Mouse (Mus musculus): ENCODE measurements around the gene Arid2. TPM values are rescaled to one million over a fixed set of nuclear protein-coding genes. Genes with fewer than 3 reads are reported as not detected.
"Not testable (repeated sequence)": the region's sequence is repeated elsewhere in the genome, so short reads cannot be mapped to it uniquely, and the experiment has no call there.

Arid2 gene
- total RNA-seq, 1 experiment from 2014 or later: 31.3 TPM

- ATAC-seq (replicated peaks; ENCODE audit: insufficient number of reproducible peaks, low FRiP score, low TSS enrichment, poor library complexity, severe bottlenecking): no peak; the same call in 1 of the 2 replicates
Observed at GRCm38 (mm10) chr15:96284711-96285322, 2.5 kb upstream of the Arid2 start.

GRCm38 (mm10) chr15:96285323-96286014 is 1.8 kb upstream of the Arid2 start:
- peak; percentile 48 for ATAC-seq (replicated peaks; ENCODE audit: insufficient number of reproducible peaks, low FRiP score, low TSS enrichment, poor library complexity, severe bottlenecking)

- peak; percentile 71 for ATAC-seq (replicated peaks; ENCODE audit: insufficient number of reproducible peaks, low FRiP score, low TSS enrichment, poor library complexity, severe bottlenecking)
Observed at GRCm38 (mm10) chr15:96286015-96286934, 1.0 kb upstream of the Arid2 start.

GRCm38 (mm10) chr15:96286935-96287292 is 404 bp upstream of the Arid2 start:
- no peak for ATAC-seq (replicated peaks; ENCODE audit: insufficient number of reproducible peaks, low FRiP score, low TSS enrichment, poor library complexity, severe bottlenecking)

- ATAC-seq (replicated peaks; ENCODE audit: insufficient number of reproducible peaks, low FRiP score, low TSS enrichment, poor library complexity, severe bottlenecking): no peak
Observed at GRCm38 (mm10) chr15:96287976-96288835, 888 bp downstream of the Arid2 start.

GRCm38 (mm10) chr15:96288836-96289390 is 1.6 kb downstream of the Arid2 start:
- ATAC-seq (replicated peaks; ENCODE audit: insufficient number of reproducible peaks, low FRiP score, low TSS enrichment, poor library complexity, severe bottlenecking): no peak

- ATAC-seq (replicated peaks; ENCODE audit: insufficient number of reproducible peaks, low FRiP score, low TSS enrichment, poor library complexity, severe bottlenecking): no peak
Observed at GRCm38 (mm10) chr15:96290001-96290400, 2.7 kb downstream of the Arid2 start.

- ATAC-seq (replicated peaks; ENCODE audit: insufficient number of reproducible peaks, low FRiP score, low TSS enrichment, poor library complexity, severe bottlenecking): no peak
Observed at GRCm38 (mm10) chr15:96293444-96293843, 6.1 kb downstream of the Arid2 start.

- no peak for ATAC-seq (replicated peaks; ENCODE audit: insufficient number of reproducible peaks, low FRiP score, low TSS enrichment, poor library complexity, severe bottlenecking)
Observed at GRCm38 (mm10) chr15:96297078-96297590, 9.8 kb downstream of the Arid2 start.

- ATAC-seq (replicated peaks; ENCODE audit: insufficient number of reproducible peaks, low FRiP score, low TSS enrichment, poor library complexity, severe bottlenecking): no peak
Observed at GRCm38 (mm10) chr15:96297623-96298188, 10.4 kb downstream of the Arid2 start.

- no peak for ATAC-seq (replicated peaks; ENCODE audit: insufficient number of reproducible peaks, low FRiP score, low TSS enrichment, poor library complexity, severe bottlenecking)
Observed at GRCm38 (mm10) chr15:96309310-96309709, 22.0 kb downstream of the Arid2 start.

GRCm38 (mm10) chr15:96312902-96313301 is 25.6 kb downstream of the Arid2 start:
- ATAC-seq (replicated peaks; ENCODE audit: insufficient number of reproducible peaks, low FRiP score, low TSS enrichment, poor library complexity, severe bottlenecking): no peak

- no peak for ATAC-seq (replicated peaks; ENCODE audit: insufficient number of reproducible peaks, low FRiP score, low TSS enrichment, poor library complexity, severe bottlenecking)
Observed at GRCm38 (mm10) chr15:96315664-96316063, 28.3 kb downstream of the Arid2 start.

GRCm38 (mm10) chr15:96319335-96319734 is 32.0 kb downstream of the Arid2 start:
- ATAC-seq (replicated peaks; ENCODE audit: insufficient number of reproducible peaks, low FRiP score, low TSS enrichment, poor library complexity, severe bottlenecking): no peak

- ATAC-seq (replicated peaks; ENCODE audit: insufficient number of reproducible peaks, low FRiP score, low TSS enrichment, poor library complexity, severe bottlenecking): no peak
Observed at GRCm38 (mm10) chr15:96325726-96326328, 38.5 kb downstream of the Arid2 start.

GRCm38 (mm10) chr15:96328722-96329121 is 41.4 kb downstream of the Arid2 start:
- ATAC-seq (replicated peaks; ENCODE audit: insufficient number of reproducible peaks, low FRiP score, low TSS enrichment, poor library complexity, severe bottlenecking): not testable (repeated sequence)

GRCm38 (mm10) chr15:96330536-96330935 is 43.2 kb downstream of the Arid2 start:
- ATAC-seq (replicated peaks; ENCODE audit: insufficient number of reproducible peaks, low FRiP score, low TSS enrichment, poor library complexity, severe bottlenecking): no peak
